Mouse (Mus musculus) B cell, adult 2 months (primary cell): ENCODE results near the gene Sorcs2.

Experiments used
- DNase-seq, 2 experiments: peaks; one replicate each; pipeline ENCODE4 v3.0.0; 2022

Gene Sorcs2

GRCm38 (mm10) chr5:36041756-36042155 lies 356.2 kb downstream of the Sorcs2 start:
- no peak for DNase-seq

- DNase-seq = no peak
Observed at GRCm38 (mm10) chr5:36041236-36041562, 356.7 kb downstream of the Sorcs2 start.

GRCm38 (mm10) chr5:36040398-36041235 lies 357.3 kb downstream of the Sorcs2 start:
- no peak for DNase-seq

GRCm38 (mm10) chr5:36039596-36039995 lies 358.3 kb downstream of the Sorcs2 start:
- no peak for DNase-seq

- DNase-seq = peak; percentile 59 to 63
Observed at GRCm38 (mm10) chr5:36033531-36034426, 364.2 kb downstream of the Sorcs2 start.

- no peak for DNase-seq
Observed at GRCm38 (mm10) chr5:36025076-36025475, 372.9 kb downstream of the Sorcs2 start.

- no peak for DNase-seq
Observed at GRCm38 (mm10) chr5:36024003-36024685, 373.8 kb downstream of the Sorcs2 start.

- DNase-seq = no peak
Observed at GRCm38 (mm10) chr5:36022361-36022760, 375.6 kb downstream of the Sorcs2 start.

- no peak for DNase-seq
Observed at GRCm38 (mm10) chr5:36021091-36021490, 376.8 kb downstream of the Sorcs2 start.

GRCm38 (mm10) chr5:36018366-36018765 lies 379.6 kb downstream of the Sorcs2 start:
- DNase-seq = peak in 1 of 2 experiments; percentile 5

GRCm38 (mm10) chr5:36009405-36009804 lies 388.5 kb downstream of the Sorcs2 start:
- no peak for DNase-seq

- no peak for DNase-seq
Observed at GRCm38 (mm10) chr5:36007649-36008048, 390.3 kb downstream of the Sorcs2 start.

GRCm38 (mm10) chr5:36006586-36006985 lies 391.4 kb downstream of the Sorcs2 start:
- DNase-seq = no peak

- DNase-seq = no peak
Observed at GRCm38 (mm10) chr5:36006106-36006505, 391.8 kb downstream of the Sorcs2 start.

- no peak for DNase-seq
Observed at GRCm38 (mm10) chr5:36003797-36004196, 394.1 kb downstream of the Sorcs2 start.

- no peak for DNase-seq
Observed at GRCm38 (mm10) chr5:35989986-35990735, 407.8 kb downstream of the Sorcs2 start.

- DNase-seq = no peak
Observed at GRCm38 (mm10) chr5:35989506-35989905, 408.4 kb downstream of the Sorcs2 start.

GRCm38 (mm10) chr5:35988085-35988484 lies 409.9 kb downstream of the Sorcs2 start:
- no peak for DNase-seq

- DNase-seq = no peak
Observed at GRCm38 (mm10) chr5:35985611-35986010, 412.3 kb downstream of the Sorcs2 start.

GRCm38 (mm10) chr5:35981976-35982375 lies 416.0 kb downstream of the Sorcs2 start:
- peak; percentile 85 for DNase-seq

- DNase-seq = no peak
Observed at GRCm38 (mm10) chr5:35981341-35981740, 416.6 kb downstream of the Sorcs2 start.

- DNase-seq = no peak
Observed at GRCm38 (mm10) chr5:35980542-35980941, 417.4 kb downstream of the Sorcs2 start.
